ENCODE assay signal across 8 mouse cellular contexts in genomic region chr4:32288036-32288860, GRCm38 (mm10). TPM values are rescaled to one million over a fixed set of nuclear protein-coding genes. Genes with fewer than 3 reads are reported as not detected.
DNase-seq lines count a peak whose midpoint lies in the region; ATAC-seq and TF ChIP-seq lines count a peak whose summit lies in the region.

No protein-coding gene starts in this region.

- DNase-seq in adrenal gland, adult (ENCODE audit: inconsistent age in 2 of 2, low spot score in 1 of 2): peak; percentile 54 to 88
- no peak for DNase-seq in adrenal gland, postnatal 4 days (ENCODE audit: low spot score in 2 of 2)
- DNase-seq in fat pad, adult 2 months (ENCODE audit: extremely low read depth, low read depth, low spot score): peak; percentile 67
- peak; percentile 56 for DNase-seq in heart, postnatal 36 days
- DNase-seq in lung, adult 2 months: peak; percentile 34
- no peak for DNase-seq in spleen, postnatal 10 days (ENCODE audit: low spot score in 2 of 2)

- no peak for TF ChIP-seq POLR2A in lung, adult 2 months (IDR thresholded peaks at IDR 0.05; ENCODE audit: borderline replicate concordance, extremely low read depth, low read depth, low read length)

- 8% methylated on average over 11 of the region's 11 CpGs for WGBS in lung, adult 2 months

- ATAC-seq in CD4-positive, CD25-positive, alpha-beta regulatory T cell, adult 4 months: peak; percentile 62
- ATAC-seq in erythroblast, adult 5-6 weeks (replicated peaks; ENCODE audit: low FRiP score, poor library complexity, severe bottlenecking): no peak

- intact Hi-C loops in heart, postnatal 36 days (cut with DNase I): loop anchor here (1.0 to 5.0 kb wide), 4 partner anchors 37 to 101 kb away; no protein-coding TSS in a partner anchor

- H3K4me1 ChIP-seq in lung, adult 2 months (ENCODE audit: control insufficient read depth, insufficient read depth, low read length): peaks cover 26% of the 10 kb centered on the region

- no peak for TF ChIP-seq CTCF in lung, adult 2 months (IDR thresholded peaks at IDR 0.05; ENCODE audit: insufficient read depth, low read length)

- no peak overlapping the region for H3K4me3 ChIP-seq in lung, adult 2 months (replicated peaks; ENCODE audit: extremely low read depth, low read depth, low read length)

RNA-seq across cellular contexts. Expression of gene Bach2, which starts 49.6 kb away (rescaled TPM):
- 10 to 100 TPM; 14.1 to 14.4 TPM for total RNA-seq in adrenal gland, postnatal 4 days (2021)
- 10 to 100 TPM; 21.5 to 23.6 TPM for polyA plus RNA-seq in CD4-positive, CD25-positive, alpha-beta regulatory T cell, adult 4 months (2017; shearing (Covaris generic))
- 1 to 10 TPM; 5.4 to 6.4 TPM for total RNA-seq in heart, postnatal 36 days (2021)
- 3.8 and 7.5 TPM in 2 replicates for polyA plus RNA-seq in lung, adult 2 months (2012; rRNA removed)
- 0.63 and 1.3 TPM in 2 replicates for total RNA-seq in erythroblast, adult 5-6 weeks (2015; ENCODE audit: low replicate concordance)
- 2.9 TPM in 1 of 2 replicates, not detected in the other for total RNA-seq in erythroblast, adult 5-6 weeks (2017; ENCODE audit: low replicate concordance)

Comparison
In these comparisons a context has a peak if more than half of its experiments do, and no peak if none do; other contexts are left out.
1. DNase-seq: peak in adrenal gland, adult (2 of 2), fat pad, adult 2 months (single experiment), heart, postnatal 36 days (2 of 2) and lung, adult 2 months (single experiment); none in adrenal gland, postnatal 4 days (0 of 2) and spleen, postnatal 10 days (0 of 2).